8 mouse cellular contexts compared by ENCODE assay signal in the genomic region with DNA sequence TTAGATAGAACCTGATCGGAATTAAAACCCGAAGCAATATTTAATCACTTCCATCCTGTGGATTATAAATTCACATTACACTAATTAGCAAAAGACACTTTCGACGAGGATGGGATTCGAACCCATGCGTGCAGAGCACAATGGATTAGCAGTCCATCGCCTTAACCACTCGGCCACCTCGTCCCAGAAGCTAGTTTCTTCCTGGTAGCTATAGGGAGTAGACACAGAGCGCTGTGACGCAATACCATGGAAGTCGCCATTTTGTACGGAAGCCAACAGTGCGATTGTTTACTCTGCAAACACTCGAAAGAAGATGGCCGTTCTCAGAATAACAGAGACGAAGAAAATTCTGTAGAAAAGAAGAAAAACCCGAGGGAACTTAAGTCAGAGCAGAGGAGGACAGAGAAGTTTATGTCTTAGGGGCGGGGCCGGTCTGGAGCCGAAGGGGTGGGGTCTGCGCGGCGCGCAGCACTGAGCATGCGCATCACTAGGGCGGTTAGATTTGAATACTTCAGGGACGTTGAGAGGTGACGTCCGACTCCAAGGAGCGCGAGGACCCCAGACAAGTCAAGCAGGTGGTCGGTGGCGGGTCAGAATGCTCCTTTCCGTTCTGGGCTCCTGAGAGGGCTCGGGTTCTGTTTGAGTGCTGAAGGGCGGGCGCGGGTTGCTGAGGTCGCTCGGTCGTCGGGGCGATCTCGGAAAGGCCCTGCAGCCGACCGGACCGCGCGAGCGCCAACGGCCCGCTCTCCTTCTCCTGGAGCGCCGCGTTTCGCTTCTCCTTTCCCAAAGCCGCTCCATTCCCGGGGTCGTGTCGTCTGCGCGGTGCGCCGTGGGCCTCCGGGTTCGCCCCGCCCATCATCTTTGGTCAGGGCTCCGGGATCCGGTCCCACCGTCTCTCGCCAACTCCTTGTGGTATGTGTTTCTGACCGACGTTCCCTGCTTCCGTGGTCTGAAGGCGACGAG. TPM values are rescaled to one million over a fixed set of nuclear protein-coding genes. Genes with fewer than 3 reads are reported as not detected.
DNase-seq lines count a peak whose midpoint lies in the region; ATAC-seq lines count a peak whose summit lies in the region.

A gene (plus strand): TSS at position 471 of the 963 bp plus-strand sequence.

- H3K4me1 ChIP-seq in heart, embryonic 13.5 days = peaks cover 18% of the 10 kb centered on the region
- peaks cover 41% of the 10 kb centered on the region for H3K4me1 ChIP-seq in liver, embryonic 12.5 days
- no peaks in the 10 kb centered on the region for H3K4me1 ChIP-seq in stomach, embryonic 15.5 days

- peaks cover 8% of the 10 kb centered on the region for H3K36me3 ChIP-seq in heart, embryonic 13.5 days
- H3K36me3 ChIP-seq in liver, embryonic 12.5 days = peaks cover 14% of the 10 kb centered on the region
- no peaks in the 10 kb centered on the region for H3K36me3 ChIP-seq in stomach, embryonic 15.5 days

- ATAC-seq in erythroid progenitor cell, adult 5-6 weeks (replicated peaks; ENCODE audit: low FRiP score, poor library complexity, severe bottlenecking) = peak; percentile 89
- ATAC-seq in heart, embryonic 13.5 days (ENCODE audit: extremely low read depth, insufficient number of reproducible peaks, low FRiP score, low TSS enrichment) = peak; percentile 93
- ATAC-seq in liver, embryonic 12.5 days = peak; percentile 95
- ATAC-seq in stomach, embryonic 15.5 days (ENCODE audit: insufficient read depth, low FRiP score, low read depth) = peak; percentile 94

- H3K27me3 ChIP-seq in heart, embryonic 13.5 days (replicated peaks) = no peaks in the 10 kb centered on the region
- no peaks in the 10 kb centered on the region for H3K27me3 ChIP-seq in liver, embryonic 12.5 days (replicated peaks)
- H3K27me3 ChIP-seq in stomach, embryonic 15.5 days (replicated peaks) = no peaks in the 10 kb centered on the region

- peak within 1 kb of the TSS; percentile 73 for H3K4me2 ChIP-seq in heart, embryonic 13.5 days
- peak within 1 kb of the TSS; percentile 73 for H3K4me2 ChIP-seq in liver, embryonic 12.5 days
- H3K4me2 ChIP-seq in stomach, embryonic 15.5 days = peak within 1 kb of the TSS; percentile 52

- under 1% methylated on average over 77 of the region's 77 CpGs for WGBS in heart, embryonic 13.5 days
- WGBS in liver, embryonic 12.5 days (ENCODE audit: insufficient replicate concordance) = under 1% methylated on average over 77 of the region's 77 CpGs
- WGBS in stomach, embryonic 15.5 days = under 1% methylated on average over 77 of the region's 77 CpGs

- peak; percentile 95 for DNase-seq in CD4-positive helper T cell, adult 2 months (ENCODE audit: low read depth, low spot score)
- DNase-seq in brain, embryonic 18.5 days (ENCODE audit: low read depth, low spot score) = peak; percentile 94
- DNase-seq in kidney, postnatal 10 days = peak; percentile 96
- peak; percentile 98 to 99 for DNase-seq in natural killer cell, adult 2 months (ENCODE audit: low spot score in 2 of 2)

- peak within 1 kb of the TSS; percentile 87 for H3K27ac ChIP-seq in heart, embryonic 13.5 days (replicated peaks)
- H3K27ac ChIP-seq in liver, embryonic 12.5 days = peak within 1 kb of the TSS; percentile 94
- peak within 1 kb of the TSS; percentile 77 for H3K27ac ChIP-seq in stomach, embryonic 15.5 days

- peak within 1 kb of the TSS; percentile 90 for H3K4me3 ChIP-seq in heart, embryonic 13.5 days
- peak within 1 kb of the TSS; percentile 92 for H3K4me3 ChIP-seq in liver, embryonic 12.5 days
- H3K4me3 ChIP-seq in stomach, embryonic 15.5 days (replicated peaks) = peak within 1 kb of the TSS; percentile 84

- no peaks in the 10 kb centered on the region for H3K9me3 ChIP-seq in heart, embryonic 13.5 days
- no peaks in the 10 kb centered on the region for H3K9me3 ChIP-seq in liver, embryonic 12.5 days (replicated peaks)
- no peaks in the 10 kb centered on the region for H3K9me3 ChIP-seq in stomach, embryonic 15.5 days

- peak within 1 kb of the TSS; percentile 88 for H3K9ac ChIP-seq in heart, embryonic 13.5 days
- H3K9ac ChIP-seq in liver, embryonic 12.5 days = peak within 1 kb of the TSS; percentile 89
- peak within 1 kb of the TSS; percentile 46 for H3K9ac ChIP-seq in stomach, embryonic 15.5 days

RNA-seq across cellular contexts. Expression of the gene that starts here (rescaled TPM):
- total RNA-seq in erythroid progenitor cell, adult 5-6 weeks (2015; ENCODE audit: low replicate concordance) = 282 and 376 TPM in 2 replicates
- total RNA-seq in erythroid progenitor cell, adult 5-6 weeks (2017; ENCODE audit: low replicate concordance) = 418 and 469 TPM in 2 replicates
- polyA plus RNA-seq in heart, embryonic 13.5 days (2015; fragmentation: Nextera tagmentation; extraction: Ambion mirVana) = 31.4 and 34.7 TPM in 2 replicates
- polyA plus RNA-seq in liver, embryonic 12.5 days (2016; fragmentation: Nextera tagmentation; extraction: Ambion mirVana) = 72.9 and 78.2 TPM in 2 replicates
- 52.2 and 57.6 TPM in 2 replicates for polyA plus RNA-seq in stomach, embryonic 15.5 days (2015; fragmentation: Nextera tagmentation; extraction: Ambion mirVana)

Comparison
In these comparisons a context has a peak if more than half of its experiments do, and no peak if none do; other contexts are left out.
1. Peak in every context shown above with its lines: DNase-seq, ATAC-seq, H3K4me3 ChIP-seq and H3K27ac ChIP-seq.